Mouse (Mus musculus): ENCODE results near the gene Fam19a5. TPM values are rescaled to one million over a fixed set of nuclear protein-coding genes. Genes with fewer than 3 reads are reported as not detected.

The Fam19a5 gene
- not detected for total RNA-seq (2023)

DNA sequence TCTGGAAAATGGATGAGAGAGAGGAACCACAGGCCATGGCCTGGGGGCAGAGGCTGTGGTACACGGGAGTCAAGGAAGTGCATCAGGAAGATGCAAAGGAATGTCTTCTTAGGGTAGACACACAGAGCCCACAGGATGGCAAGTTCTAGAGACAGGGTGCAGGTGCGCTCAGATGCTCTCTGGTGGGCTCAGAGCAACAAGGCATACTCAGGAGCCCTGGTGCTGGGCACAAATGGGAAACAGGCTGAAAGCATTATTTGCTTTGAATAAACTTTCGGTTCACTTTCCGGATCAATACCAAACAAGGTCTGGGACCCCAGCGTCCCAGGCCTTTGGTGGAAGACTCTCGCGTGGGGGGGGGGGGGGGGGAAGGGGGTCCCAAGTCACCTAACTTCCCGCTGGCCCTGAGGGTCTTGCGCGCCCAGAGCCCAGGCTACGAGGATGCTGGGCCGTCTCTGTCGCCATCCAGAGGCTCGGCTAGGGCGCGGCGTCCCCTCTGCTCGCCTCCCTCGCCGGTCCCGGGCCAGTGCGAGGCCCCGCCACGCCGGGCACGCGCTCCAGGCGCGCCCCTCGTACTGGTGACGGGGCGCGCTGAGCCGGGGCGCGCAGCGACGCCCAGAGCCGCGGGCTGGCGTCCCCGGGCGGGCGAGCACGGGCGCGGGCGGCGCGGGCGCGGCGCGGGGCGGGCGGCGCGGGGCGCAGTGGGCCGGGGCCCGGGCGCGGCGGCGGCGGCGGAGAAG lies at the start of gene Fam19a5:
Gene Fam19a5, plus strand, starts transcription at position 701 of the 740 bp plus-strand sequence.

